Mouse (Mus musculus): ENCODE data around the gene Galnt4. TPM values are rescaled to one million over a fixed set of nuclear protein-coding genes. Genes with fewer than 3 reads are reported as not detected.

The Galnt4 gene
- polyA plus RNA-seq, 1 experiment from 2014 or later: 2.3 TPM

DNA sequence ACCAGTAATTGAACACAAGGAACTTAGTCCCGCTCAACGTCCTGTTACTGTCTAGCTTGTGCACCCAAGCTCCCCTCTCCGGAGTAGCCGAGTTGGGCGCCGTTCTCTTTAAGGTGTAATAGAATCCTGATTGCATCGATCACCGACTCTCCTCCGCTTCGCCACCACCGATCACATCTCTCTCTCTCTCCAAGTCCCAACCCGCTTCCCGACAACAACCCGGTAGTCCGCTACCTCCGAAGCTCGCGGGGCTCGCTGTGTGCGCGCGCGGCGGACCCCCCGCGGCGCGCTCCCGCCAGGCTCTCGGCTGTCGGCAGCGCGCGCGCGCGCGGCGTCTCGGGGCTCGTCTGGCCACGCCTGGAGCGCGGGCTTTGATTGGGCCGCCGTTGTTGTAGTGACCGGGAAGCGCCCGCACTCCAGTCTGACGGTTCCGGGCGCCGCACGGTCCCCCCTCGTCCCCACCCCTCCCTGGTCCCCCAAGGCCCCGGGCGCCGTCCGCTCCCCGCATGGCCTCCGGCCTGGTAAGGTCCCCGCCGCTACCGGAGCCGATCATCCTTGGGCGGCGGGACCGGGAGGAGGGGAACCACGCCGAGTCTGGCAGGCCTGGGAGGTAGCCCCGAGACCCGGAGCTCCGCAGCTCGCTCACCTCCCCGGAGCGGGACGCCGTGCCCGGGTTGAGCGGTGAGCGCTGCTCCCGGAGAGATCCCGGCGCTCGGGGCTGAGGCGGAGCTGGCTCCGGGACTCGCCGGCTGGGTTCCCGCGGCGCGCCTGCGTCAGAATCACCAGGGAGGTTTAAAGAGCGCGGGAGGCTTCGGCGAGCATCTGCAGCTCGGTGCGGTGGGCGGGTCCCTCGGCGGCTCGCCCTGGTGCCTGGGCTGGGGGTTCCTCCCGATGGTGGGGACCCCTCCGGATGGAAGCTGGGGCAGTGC is 992 bp upstream of the Galnt4 start, which contains the start of gene Poc1b:
Poc1b (plus strand) TSS at position 334 of the 929 bp plus-strand sequence.
- WGBS: under 1% methylated on average over 99 of the region's 106 CpGs
- Histone ChIP-seq H3K4me3 (ENCODE audit: low read depth, low read length) (peak within 1 kb of the TSS; percentile 81), H3K36me3 (ENCODE audit: control insufficient read depth, insufficient read depth, low read length) (peaks cover 20% of the 10 kb centered on the region), H3K4me2 (ENCODE audit: low read length) (peak within 1 kb of the TSS; percentile 88), H3K27me3 (replicated peaks; ENCODE audit: control insufficient read depth, insufficient read depth, low read length) (no peaks in the 10 kb centered on the region), H3K9ac (ENCODE audit: low read length) (peak within 1 kb of the TSS; percentile 85), H3K9me3 (replicated peaks; ENCODE audit: control insufficient read depth, low read length) (no peaks in the 10 kb centered on the region), H3K4me1 (ENCODE audit: control insufficient read depth, insufficient read depth, low read length) (peaks cover 8% of the 10 kb centered on the region), H3K27ac (ENCODE audit: low read depth, low read length) (peak within 1 kb of the TSS; percentile 89)
- DNase-seq (ENCODE audit: low spot score) (peak; percentile 95), ATAC-seq (peak; percentile 96)

- peak overlapping the region; percentile 85 for H3K9ac ChIP-seq (ENCODE audit: low read length)
- 32% methylated on average over 12 of the region's 12 CpGs for WGBS
- H3K4me3 ChIP-seq (ENCODE audit: low read depth, low read length): peak overlapping the region; percentile 81
- H3K4me2 ChIP-seq (ENCODE audit: low read length): peak overlapping the region; percentile 88
- no peaks in the 10 kb centered on the region for H3K27me3 ChIP-seq (replicated peaks; ENCODE audit: control insufficient read depth, insufficient read depth, low read length)
- DNase-seq (ENCODE audit: low spot score) (no peak), ATAC-seq (no peak)
- H3K9me3 ChIP-seq (replicated peaks; ENCODE audit: control insufficient read depth, low read length): no peaks in the 10 kb centered on the region
- no peak overlapping the region for H3K27ac ChIP-seq (ENCODE audit: low read depth, low read length)
- peaks cover 8% of the 10 kb centered on the region for H3K4me1 ChIP-seq (ENCODE audit: control insufficient read depth, insufficient read depth, low read length)
- peaks cover 23% of the 10 kb centered on the region for H3K36me3 ChIP-seq (ENCODE audit: control insufficient read depth, insufficient read depth, low read length)
Measured at GRCm38 (mm10) chr10:99108431-99108982, 548 bp downstream of the Galnt4 start.

- H3K9ac ChIP-seq (ENCODE audit: low read length): no peak overlapping the region
- no peak for ATAC-seq
Measured at GRCm38 (mm10) chr10:99113533-99113932, 5.6 kb downstream of the Galnt4 start.

GRCm38 (mm10) chr10:99114295-99114694 is 6.3 kb downstream of the Galnt4 start:
- no peak for ATAC-seq
- Histone ChIP-seq H3K27me3 (replicated peaks; ENCODE audit: control insufficient read depth, insufficient read depth, low read length) (no peaks in the 10 kb centered on the region), H3K9ac (ENCODE audit: low read length) (no peak overlapping the region), H3K4me3 (ENCODE audit: low read depth, low read length) (no peak overlapping the region), H3K27ac (ENCODE audit: low read depth, low read length) (no peak overlapping the region), H3K4me2 (ENCODE audit: low read length) (no peak overlapping the region), H3K9me3 (replicated peaks; ENCODE audit: control insufficient read depth, low read length) (no peaks in the 10 kb centered on the region), H3K36me3 (ENCODE audit: control insufficient read depth, insufficient read depth, low read length) (peaks cover 24% of the 10 kb centered on the region), H3K4me1 (ENCODE audit: control insufficient read depth, insufficient read depth, low read length) (no peaks in the 10 kb centered on the region)
- whole genome bisulfite sequencing: 88% methylated on average over 8 of the region's 8 CpGs
- no peak for DNase-seq (ENCODE audit: low spot score)

More at GRCm38 (mm10) chr10:99113533-99113932, 5.6 kb downstream of the Galnt4 start:
- no peak overlapping the region for H3K4me3 ChIP-seq (ENCODE audit: low read depth, low read length)
- no peak for DNase-seq (ENCODE audit: low spot score)
- H3K27ac ChIP-seq (ENCODE audit: low read depth, low read length): no peak overlapping the region
- no peaks in the 10 kb centered on the region for H3K27me3 ChIP-seq (replicated peaks; ENCODE audit: control insufficient read depth, insufficient read depth, low read length)
- H3K4me2 ChIP-seq (ENCODE audit: low read length): no peak overlapping the region
- H3K4me1 ChIP-seq (ENCODE audit: control insufficient read depth, insufficient read depth, low read length): peaks cover 1% of the 10 kb centered on the region; the same call in 1 of the 2 replicates
- peaks cover 24% of the 10 kb centered on the region for H3K36me3 ChIP-seq (ENCODE audit: control insufficient read depth, insufficient read depth, low read length)
- no peaks in the 10 kb centered on the region for H3K9me3 ChIP-seq (replicated peaks; ENCODE audit: control insufficient read depth, low read length)
- 76% methylated on average over 3 of the region's 3 CpGs for WGBS

- no peak overlapping the region for H3K9ac ChIP-seq (ENCODE audit: low read length)
Measured at GRCm38 (mm10) chr10:99115471-99116236, 7.7 kb downstream of the Galnt4 start.

GRCm38 (mm10) chr10:99116237-99116632 is 8.3 kb downstream of the Galnt4 start:
- no peak overlapping the region for H3K27ac ChIP-seq (ENCODE audit: low read depth, low read length)
- H3K9ac ChIP-seq (ENCODE audit: low read length): no peak overlapping the region
- no peaks in the 10 kb centered on the region for H3K27me3 ChIP-seq (replicated peaks; ENCODE audit: control insufficient read depth, insufficient read depth, low read length)
- H3K9me3 ChIP-seq (replicated peaks; ENCODE audit: control insufficient read depth, low read length): no peaks in the 10 kb centered on the region
- H3K36me3 ChIP-seq (ENCODE audit: control insufficient read depth, insufficient read depth, low read length): peaks cover 6% of the 10 kb centered on the region; the same call in 1 of the 2 replicates
- DNase-seq (ENCODE audit: low spot score): no peak
- no peaks in the 10 kb centered on the region for H3K4me1 ChIP-seq (ENCODE audit: control insufficient read depth, insufficient read depth, low read length)
- no peak for ATAC-seq
- no peak overlapping the region for H3K4me2 ChIP-seq (ENCODE audit: low read length)
- no peak overlapping the region for H3K4me3 ChIP-seq (ENCODE audit: low read depth, low read length)
- 78% methylated on average over 8 of the region's 8 CpGs for WGBS

More at GRCm38 (mm10) chr10:99115471-99116236, 7.7 kb downstream of the Galnt4 start:
- WGBS: 74% methylated on average over 18 of the region's 18 CpGs
- DNase-seq (ENCODE audit: low spot score) (no peak), ATAC-seq (no peak)
- H3K36me3 ChIP-seq (ENCODE audit: control insufficient read depth, insufficient read depth, low read length): peaks cover 12% of the 10 kb centered on the region
- H3K4me3 ChIP-seq (ENCODE audit: low read depth, low read length): no peak overlapping the region
- no peaks in the 10 kb centered on the region for H3K4me1 ChIP-seq (ENCODE audit: control insufficient read depth, insufficient read depth, low read length)
- H3K4me2 ChIP-seq (ENCODE audit: low read length): no peak overlapping the region
- no peaks in the 10 kb centered on the region for H3K9me3 ChIP-seq (replicated peaks; ENCODE audit: control insufficient read depth, low read length)
- H3K27me3 ChIP-seq (replicated peaks; ENCODE audit: control insufficient read depth, insufficient read depth, low read length): no peaks in the 10 kb centered on the region
- no peak overlapping the region for H3K27ac ChIP-seq (ENCODE audit: low read depth, low read length)

- DNase-seq (ENCODE audit: low spot score) (no peak), ATAC-seq (no peak)
- H3K4me2 ChIP-seq (ENCODE audit: low read length): no peak overlapping the region
- no peak overlapping the region for H3K4me3 ChIP-seq (ENCODE audit: low read depth, low read length)
- no peaks in the 10 kb centered on the region for H3K4me1 ChIP-seq (ENCODE audit: control insufficient read depth, insufficient read depth, low read length)
- WGBS: 89% methylated on average over 16 of the region's 16 CpGs
- H3K36me3 ChIP-seq (ENCODE audit: control insufficient read depth, insufficient read depth, low read length): peaks cover 5% of the 10 kb centered on the region; the same call in 1 of the 2 replicates
- no peaks in the 10 kb centered on the region for H3K27me3 ChIP-seq (replicated peaks; ENCODE audit: control insufficient read depth, insufficient read depth, low read length)
- no peak overlapping the region for H3K27ac ChIP-seq (ENCODE audit: low read depth, low read length)
- H3K9me3 ChIP-seq (replicated peaks; ENCODE audit: control insufficient read depth, low read length): no peaks in the 10 kb centered on the region
- no peak overlapping the region for H3K9ac ChIP-seq (ENCODE audit: low read length)
Measured at GRCm38 (mm10) chr10:99116650-99117615, 9.0 kb downstream of the Galnt4 start.

DNA sequence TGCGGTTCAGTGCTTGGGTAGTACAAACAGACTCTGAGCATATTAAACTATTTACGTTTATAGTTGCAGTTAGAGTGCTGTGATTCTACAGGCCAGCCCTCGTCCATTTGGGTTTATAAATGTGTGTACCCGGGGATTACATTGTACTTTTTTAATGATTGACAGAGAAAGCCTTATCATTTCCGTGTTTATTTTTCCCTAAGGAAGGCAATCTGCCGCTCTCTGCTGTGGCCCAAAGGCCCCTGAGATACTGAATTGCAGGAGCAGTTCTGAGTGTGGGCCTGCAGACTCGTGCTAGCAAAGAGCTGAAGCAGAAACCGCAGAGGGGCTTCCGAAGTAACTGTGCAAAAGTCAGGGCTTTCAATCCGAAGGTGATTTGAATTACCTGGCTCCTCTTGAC is 9.9 kb downstream of the Galnt4 start:
- H3K27ac ChIP-seq (ENCODE audit: low read depth, low read length): no peak overlapping the region
- 87% methylated on average over 10 of the region's 10 CpGs for WGBS
- H3K4me2 ChIP-seq (ENCODE audit: low read length): no peak overlapping the region
- no peak overlapping the region for H3K4me3 ChIP-seq (ENCODE audit: low read depth, low read length)
- H3K4me1 ChIP-seq (ENCODE audit: control insufficient read depth, insufficient read depth, low read length): no peaks in the 10 kb centered on the region
- H3K27me3 ChIP-seq (replicated peaks; ENCODE audit: control insufficient read depth, insufficient read depth, low read length): no peaks in the 10 kb centered on the region
- DNase-seq (ENCODE audit: low spot score) (no peak), ATAC-seq (no peak)
- H3K9ac ChIP-seq (ENCODE audit: low read length): no peak overlapping the region
- 0 out of 2 replicates have a peak, but pooled peaks cover 3% of the 10 kb centered on the region for H3K36me3 ChIP-seq (ENCODE audit: control insufficient read depth, insufficient read depth, low read length)
- no peaks in the 10 kb centered on the region for H3K9me3 ChIP-seq (replicated peaks; ENCODE audit: control insufficient read depth, low read length)
